Mouse (Mus musculus) left cerebral cortex, adult 18-20 months (tissue): Measurements from ENCODE around the gene Nanog. TPM values are rescaled to one million over a fixed set of nuclear protein-coding genes. Genes with fewer than 3 reads are reported as not detected.
"Not testable (repeated sequence)": the region's sequence is repeated elsewhere in the genome, so short reads cannot be mapped to it uniquely, and the experiment has no call there.

ENCODE experiments used
- DNase-seq, 2 experiments: peaks; one replicate each; pipeline ENCODE4 v3.0.0; 2021 to 2022; ENCODE audit warnings: low spot score in 2 of 2, mixed read lengths in 1 of 2
- long read RNA-seq, 2 experiments: library from polyadenylated mRNA; stranded (forward); transcript quantifications; one replicate each; pipeline ENCODE4 v2.0.0; 2021
- total RNA-seq, 2 experiments: library from RNA; stranded (reverse); gene quantifications; 2 replicates each; pipeline ENCODE4 v1.2.3; 2021

The Nanog gene
- total RNA-seq: not detected
- long read RNA-seq, experiment 1: 0 reads
- long read RNA-seq, experiment 2: 0 reads

GRCm38 (mm10) chr6:122707036-122707800 is at the start of gene Nanog:
TSS of gene Nanog (plus strand) at chr6:122707489.
- DNase-seq: no peak

DNA sequence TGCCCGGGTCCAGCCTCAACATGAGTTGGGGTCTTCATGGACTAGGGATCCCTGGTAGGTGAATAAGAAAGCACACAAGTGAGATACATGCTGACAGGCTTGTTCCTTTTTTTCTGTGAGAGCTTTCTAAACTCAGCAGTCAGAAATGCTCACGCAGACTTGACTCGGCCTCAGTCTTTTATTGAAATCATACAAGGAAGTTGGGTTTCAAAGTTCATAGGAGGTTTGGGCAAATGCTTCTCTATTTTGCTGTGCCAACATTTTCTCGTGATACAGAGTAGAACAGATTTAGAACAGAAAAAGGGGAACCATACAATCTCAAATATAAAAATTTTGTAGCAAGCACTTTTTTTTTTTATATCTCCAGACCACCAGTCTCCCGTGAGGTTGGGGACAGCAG is 49.7 kb upstream of the Nanog start:
- no peak for DNase-seq

DNA sequence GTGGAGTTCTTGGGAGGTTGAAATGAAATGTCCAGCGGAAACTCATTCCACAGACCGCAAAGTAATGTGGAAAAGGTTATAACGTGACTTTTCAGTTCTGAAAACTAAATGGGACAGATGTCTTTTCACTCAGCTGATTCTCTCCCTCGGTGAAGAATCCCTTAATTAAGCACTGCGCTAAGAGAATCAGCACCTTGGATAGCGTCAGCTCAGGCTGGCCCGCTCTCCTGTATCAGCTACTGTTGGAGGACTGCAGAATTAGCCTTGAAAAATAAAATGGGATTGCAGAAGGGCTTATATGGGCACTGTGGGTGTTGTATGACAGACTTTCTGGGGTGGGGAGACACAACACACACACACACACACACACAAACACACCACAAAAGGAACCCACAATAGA is 47.7 kb upstream of the Nanog start:
- DNase-seq: no peak

DNA sequence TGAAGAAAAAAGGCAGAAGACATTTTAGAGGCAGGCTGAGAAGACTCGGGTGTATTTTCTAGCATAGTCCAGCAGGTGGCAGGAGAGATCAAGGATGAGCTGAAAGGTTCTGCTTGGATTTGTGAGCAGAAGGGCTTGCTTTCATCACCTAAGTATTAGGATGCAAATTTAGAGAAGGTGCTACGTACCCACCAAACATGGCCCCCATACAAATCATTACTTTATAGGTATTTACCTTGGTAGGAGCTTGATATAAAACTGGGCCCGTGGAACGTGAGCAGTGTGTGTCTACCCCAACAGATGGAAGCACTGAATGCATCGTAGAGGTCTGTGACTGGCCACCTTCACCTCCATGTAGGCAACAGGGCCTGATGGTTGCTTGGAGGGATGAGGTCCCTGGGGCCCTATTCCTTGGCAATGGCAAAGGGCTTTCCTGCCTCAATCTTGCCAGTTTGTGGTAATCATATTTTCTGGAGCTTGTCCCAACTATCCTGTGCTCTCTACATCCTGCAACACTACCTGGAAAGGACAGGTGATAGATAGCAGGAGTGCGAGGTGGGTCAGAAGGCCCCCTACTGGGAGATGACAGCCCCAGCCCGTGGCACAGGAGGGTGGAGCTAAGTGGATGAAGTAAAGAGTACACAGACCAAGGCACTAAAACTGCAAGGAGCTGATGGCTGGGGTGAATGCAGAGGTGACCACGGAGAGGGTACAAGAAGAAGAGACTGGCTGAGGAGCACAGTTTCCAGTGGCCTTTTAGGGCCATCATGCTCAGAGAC is 46.5 kb upstream of the Nanog start:
- peak; percentile 67 to 73 for DNase-seq

DNA sequence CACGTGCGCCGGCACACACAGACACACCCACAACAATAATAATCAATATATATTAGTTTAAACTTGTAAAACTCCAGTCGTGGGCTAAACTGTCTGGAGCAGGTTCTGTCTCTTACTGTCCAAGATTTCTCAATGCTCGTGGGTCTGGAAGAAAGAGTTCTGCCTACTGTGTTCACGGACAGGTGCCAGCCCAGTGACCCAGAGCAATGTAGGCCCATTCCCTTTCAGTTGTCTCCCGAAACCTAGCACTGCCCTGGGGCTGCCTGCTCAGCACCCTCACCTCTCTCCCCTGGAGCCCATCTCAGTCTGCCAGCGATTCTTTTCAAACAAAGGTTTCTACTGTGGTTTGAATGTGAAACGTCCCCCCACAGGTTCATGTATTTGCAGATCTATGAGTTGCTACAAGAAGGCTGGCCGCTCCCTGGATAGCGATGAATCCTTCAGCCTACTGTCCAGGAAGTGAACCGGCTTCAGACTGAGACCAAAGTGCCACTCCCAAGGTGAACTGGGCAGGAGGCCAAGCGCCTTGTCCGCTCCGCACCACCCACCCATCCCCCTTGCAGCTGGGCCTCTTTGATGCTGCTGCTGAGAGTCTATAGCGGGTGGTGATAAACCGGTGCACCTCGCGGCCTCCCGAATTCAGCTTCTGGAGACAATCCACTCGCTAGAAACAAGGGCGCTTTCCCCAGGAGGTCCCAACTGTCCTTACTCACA is 44.6 kb upstream of the Nanog start:
- no peak for DNase-seq

GRCm38 (mm10) chr6:122663596-122664206 is 43.6 kb upstream of the Nanog start:
- no peak for DNase-seq

GRCm38 (mm10) chr6:122665866-122666265 is 41.4 kb upstream of the Nanog start:
- DNase-seq: no peak

GRCm38 (mm10) chr6:122667715-122668114 is 39.6 kb upstream of the Nanog start:
- no peak for DNase-seq

DNA sequence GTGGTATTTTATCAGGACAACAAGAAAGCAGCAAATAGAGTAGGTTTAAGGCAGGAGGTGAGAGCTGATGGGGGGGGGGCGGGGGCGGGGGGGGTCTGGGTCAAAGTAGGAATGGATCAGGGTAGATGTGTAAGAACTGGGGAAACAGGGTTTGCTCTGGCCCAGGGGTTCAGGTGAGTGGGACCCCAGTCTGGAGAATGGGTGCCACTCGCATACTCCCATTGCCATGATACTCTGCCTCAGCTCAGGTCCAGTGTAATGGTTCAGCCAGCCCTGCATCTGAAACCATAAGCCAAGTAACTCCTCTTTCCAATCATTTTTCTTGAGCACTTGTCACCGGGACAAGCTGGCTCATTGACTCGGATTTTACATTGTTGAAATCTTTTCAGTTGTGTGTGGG is 38.5 kb upstream of the Nanog start:
- no peak for DNase-seq

DNA sequence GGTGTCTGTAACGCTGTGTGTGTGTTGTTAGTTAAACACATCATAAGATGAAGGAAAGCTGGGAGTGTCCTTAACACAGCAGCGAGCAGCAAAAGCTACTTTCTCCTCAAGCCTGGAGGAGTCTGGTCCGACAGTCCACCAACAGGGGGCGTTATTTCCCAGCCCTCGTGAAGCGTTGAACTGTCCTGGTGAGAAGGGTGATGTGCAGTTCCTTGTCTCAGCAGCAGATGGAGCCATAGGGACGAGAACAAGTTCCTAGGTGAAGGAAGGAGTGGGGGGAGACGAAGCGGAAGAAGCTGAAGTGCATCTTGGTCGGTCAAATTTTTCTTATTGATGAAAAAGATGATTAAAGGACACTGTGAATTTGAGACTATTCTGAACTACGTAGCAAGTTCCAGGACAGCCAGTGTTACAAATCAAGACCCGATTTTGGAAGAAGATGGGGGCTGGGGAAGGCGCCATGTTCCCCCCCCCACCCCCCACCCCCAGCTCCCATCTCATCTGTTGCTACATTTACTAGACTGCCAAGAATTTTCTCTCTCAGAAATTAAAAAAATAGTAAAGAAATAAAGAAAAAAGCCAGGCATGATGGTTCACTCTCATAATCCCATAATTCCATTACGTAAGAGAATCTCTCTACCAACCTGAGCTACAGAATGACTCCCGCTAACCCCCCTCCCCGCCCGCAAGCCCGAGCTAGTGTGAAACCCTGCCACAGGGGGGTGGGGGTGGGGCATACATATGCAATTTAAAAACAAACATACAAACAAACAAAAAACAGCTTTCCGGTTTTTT is 37.7 kb upstream of the Nanog start:
- peak; percentile 98 to 100 for DNase-seq

DNA sequence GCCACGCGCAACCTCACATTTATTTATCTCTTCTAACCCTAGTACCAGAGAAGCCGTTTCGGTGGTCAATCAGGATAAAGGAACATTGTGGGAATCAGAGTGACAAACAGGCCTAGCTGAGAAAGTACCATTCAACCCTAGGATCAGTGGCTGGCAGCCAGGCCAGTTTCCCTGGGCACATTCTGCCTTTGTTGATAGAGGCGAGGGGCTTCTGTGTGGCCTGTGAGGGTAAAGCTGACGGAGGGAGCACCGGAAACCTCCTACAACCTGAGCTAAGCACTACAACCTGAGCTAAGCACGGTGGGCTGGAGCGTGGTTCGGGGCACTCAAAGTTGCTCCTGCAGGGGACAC is 37.1 kb upstream of the Nanog start:
- no peak for DNase-seq

GRCm38 (mm10) chr6:122670841-122671240 is 36.4 kb upstream of the Nanog start:
- no peak for DNase-seq

- DNase-seq: no peak
Measured at GRCm38 (mm10) chr6:122672746-122673145, 34.5 kb upstream of the Nanog start.

DNA sequence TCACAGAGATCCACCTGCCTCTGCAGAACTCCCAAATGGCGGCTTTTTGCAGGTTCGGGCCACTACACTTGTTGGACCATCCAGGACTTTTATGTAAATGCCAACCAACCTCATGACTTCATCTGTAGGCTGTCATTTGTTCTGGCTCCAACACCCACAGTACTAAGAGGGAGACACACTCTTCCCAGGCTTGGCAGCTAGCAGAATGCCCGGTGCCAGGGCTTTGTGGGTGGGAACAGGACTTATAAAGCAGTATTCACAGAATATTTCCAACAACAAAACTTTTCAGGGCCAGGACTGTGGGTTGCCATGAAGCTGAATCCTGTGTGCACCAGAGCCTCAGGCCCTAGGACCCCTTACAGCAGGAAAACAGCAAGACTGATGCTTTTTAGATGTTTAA is 24.6 kb upstream of the Nanog start:
- peak; percentile 70 to 82 for DNase-seq

DNA sequence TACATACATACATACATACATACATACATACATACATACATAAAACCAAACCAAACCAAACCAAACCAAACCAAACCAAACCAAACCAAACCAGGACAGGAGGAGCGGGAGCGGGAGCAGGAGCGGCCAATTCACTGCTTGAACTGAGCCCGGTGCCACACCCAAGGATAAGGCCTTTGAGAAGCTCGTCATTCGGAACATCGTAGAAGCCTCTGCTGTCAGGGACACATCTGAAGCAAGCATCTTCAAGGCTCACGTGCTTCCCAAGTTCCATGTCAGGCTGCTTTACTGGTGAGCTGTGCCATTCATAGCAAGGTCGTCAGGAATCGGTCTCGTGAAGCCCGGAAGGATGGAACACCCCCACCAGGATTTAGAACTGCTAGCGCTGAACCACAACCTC is 20.6 kb upstream of the Nanog start:
- DNase-seq: no peak

GRCm38 (mm10) chr6:122689411-122690055 is 17.8 kb upstream of the Nanog start:
- DNase-seq: no peak

GRCm38 (mm10) chr6:122690082-122690481 is 17.2 kb upstream of the Nanog start:
- DNase-seq: no peak

DNA sequence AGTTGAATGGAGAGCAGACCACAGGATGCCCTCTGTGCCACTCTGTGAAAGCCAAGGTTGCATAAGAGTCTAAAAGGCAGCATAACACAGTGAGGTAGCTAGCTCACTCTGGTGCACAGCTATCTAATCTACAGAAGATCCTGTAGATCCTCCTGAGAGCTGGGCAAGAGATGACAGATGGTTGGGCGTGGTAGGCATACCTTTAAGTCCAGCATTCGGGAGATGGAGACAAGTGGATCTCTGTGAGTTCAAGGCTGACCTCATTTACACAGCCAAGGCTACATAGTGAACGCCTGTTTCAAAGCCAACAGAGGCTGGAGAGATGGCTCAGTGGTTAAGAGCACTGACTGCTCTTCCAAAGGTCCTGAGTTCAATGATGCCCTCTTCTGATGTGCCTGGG is 11.9 kb upstream of the Nanog start:
- no peak for DNase-seq

DNA sequence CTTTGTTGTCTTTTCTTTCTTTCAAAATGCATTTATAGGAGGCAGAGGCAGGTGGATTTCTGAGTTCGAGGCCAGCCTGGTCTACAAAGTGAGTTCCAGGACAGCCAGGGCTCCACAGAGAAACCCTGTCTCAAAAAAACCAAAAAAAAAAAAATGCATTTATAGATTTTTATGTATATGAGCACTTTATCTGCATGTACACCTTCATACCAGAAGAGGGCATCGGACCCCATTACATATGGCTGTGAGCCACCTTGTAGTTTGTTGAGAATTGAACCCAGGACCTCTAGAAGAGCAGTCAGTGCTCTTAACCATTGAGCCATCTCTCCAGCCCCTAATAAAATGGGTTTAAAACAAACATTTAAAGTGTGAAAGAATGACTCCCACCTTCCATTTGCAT is 7.7 kb upstream of the Nanog start:
- DNase-seq: not testable (repeated sequence)

GRCm38 (mm10) chr6:122701816-122702215 is 5.5 kb upstream of the Nanog start:
- DNase-seq: no peak
